Mouse (Mus musculus) brain, embryonic 14.5 days (tissue): ENCODE measurements around the gene Psmb9.

Experiments
- CTCF ChIP-seq: fragments of 200-500 bp; IDR thresholded peaks from 2 replicates; pipeline ENCODE4 v1.5.1; 2012; ENCODE audit warnings: inconsistent platforms, mild to moderate bottlenecking, moderate library complexity, borderline replicate concordance; ENCODE audit not compliant: insufficient read depth, insufficient read length; ENCODE audit errors: extremely low read depth
- POLR2A ChIP-seq: fragments of 200-500 bp; IDR thresholded peaks from 2 replicates; pipeline ENCODE4 v1.6.1; 2012; ENCODE audit warnings: mild to moderate bottlenecking, inconsistent platforms, borderline replicate concordance; ENCODE audit not compliant: poor library complexity, insufficient read depth, insufficient read length, severe bottlenecking; ENCODE audit errors: extremely low read depth

DNA sequence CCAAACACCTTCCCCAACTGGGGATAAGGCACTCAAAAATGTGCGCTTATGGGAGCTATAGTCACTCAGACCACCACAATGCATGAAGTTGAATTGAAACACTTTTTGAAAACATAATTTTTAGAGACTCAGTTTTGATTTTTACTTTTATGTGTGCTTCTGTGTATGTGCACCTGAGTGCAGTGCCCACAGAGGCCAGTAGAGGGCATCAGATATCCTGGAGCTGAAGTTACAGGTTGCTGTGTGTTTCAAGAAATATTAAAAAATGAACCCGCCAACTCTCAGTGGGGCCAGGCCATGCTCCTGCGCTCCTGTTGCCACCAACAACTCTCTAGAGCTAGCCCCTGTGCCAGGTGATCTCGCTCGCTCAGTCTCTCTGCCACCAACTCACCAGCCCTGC is 15.0 kb downstream of the Psmb9 start:
- TF ChIP-seq CTCF (peak; percentile 28; the same call in 1 of the 2 replicates), POLR2A (no peak)
